Mouse (Mus musculus) hindbrain, postnatal 0 days (tissue): ENCODE measurements at regions not wholly inside any gene's neighbourhood (a gene's known extent, or its start where the extent isn't known, plus 50 kb on each side); places are given as distances from the start of the nearest gene placed in this dataset.

Experiments
- ATAC-seq: fragments of 200-750 bp; cut with Nextera tagmentation; 2 replicates; pipeline ENCODE4 v1.8.0; 2017; ENCODE audit warnings: mild to moderate bottlenecking, moderate TSS enrichment, moderate library complexity
- DNase-seq: peaks from one replicate; pipeline ENCODE4 v3.0.0-alpha.2; 2015; ENCODE audit warnings: low spot score
- H3K27ac ChIP-seq: fragments of 300-500 bp; sonication (generic); 2 replicates; pipeline ENCODE4 v1.5.1; 2014; ENCODE audit warnings: mild to moderate bottlenecking
- H3K27me3 ChIP-seq: fragments of 300-500 bp; sonication (generic); 2 replicates; pipeline ENCODE4 v1.6.1; 2014; ENCODE audit warnings: low read length, mixed read lengths; ENCODE audit not compliant: insufficient read depth
- H3K36me3 ChIP-seq: fragments of 300-500 bp; sonication (generic); 2 replicates; pipeline ENCODE4 v1.6.1; 2014; ENCODE audit warnings: low read length, mixed read lengths; ENCODE audit not compliant: insufficient read depth
- H3K4me1 ChIP-seq: fragments of 300-500 bp; sonication (generic); 2 replicates; pipeline ENCODE4 v1.6.1; 2014; ENCODE audit warnings: antibody characterized with exemption, low read length, mixed read lengths; ENCODE audit not compliant: insufficient read depth
- H3K4me2 ChIP-seq: fragments of 300-500 bp; sonication (generic); 2 replicates; pipeline ENCODE4 v1.6.1; 2014; ENCODE audit warnings: low read depth, mild to moderate bottlenecking, low read length, moderate library complexity, mixed read lengths
- H3K4me3 ChIP-seq: fragments of 300-500 bp; sonication (generic); 2 replicates; pipeline ENCODE4 v1.5.1; 2014; ENCODE audit warnings: low read length
- H3K9ac ChIP-seq: fragments of 300-500 bp; sonication (generic); replicated peaks from 2 replicates; pipeline ENCODE4 v1.6.1; 2014; ENCODE audit warnings: mild to moderate bottlenecking, low read length, moderate library complexity, mixed read lengths
- H3K9me3 ChIP-seq: fragments of 300-500 bp; sonication (generic); 2 replicates; pipeline ENCODE4 v1.6.1; 2016; ENCODE audit warnings: low read length, mixed read lengths
- CTCF ChIP-seq: IDR thresholded peaks from 2 replicates; pipeline ENCODE4 v1.5.1; 2016; ENCODE audit warnings: antibody characterized with exemption, control low read depth, low read depth
- WGBS: fragments of 180-500 bp; shearing (Covaris S2); extraction: QIAGEN DNeasy Blood & Tissue Kit; methylation state at CpG from one replicate; pipeline ENCODE4 v1.1.7; 2014; 5-methylcytosine and 5-hydroxymethylcytosine counted together

GRCm38 (mm10) chr1:25921184-25921583 lies 91.7 kb upstream of the Adgrb3 start:
- TF ChIP-seq CTCF, result no peak
- Histone ChIP-seq H3K4me2 (no peak overlapping the region), H3K27me3 (no peaks in the 10 kb centered on the region), H3K36me3 (no peaks in the 10 kb centered on the region), H3K27ac (no peak overlapping the region), H3K9ac (no peak overlapping the region), H3K4me1 (no peaks in the 10 kb centered on the region), H3K4me3 (no peak overlapping the region), H3K9me3 (no peaks in the 10 kb centered on the region)
- WGBS, result 83% methylated on average over 2 of the region's 2 CpGs
- DNase-seq, result no peak
- no peak for ATAC-seq

- H3K4me3 ChIP-seq, result no peak overlapping the region
- no peaks in the 10 kb centered on the region for H3K4me1 ChIP-seq
- 69% methylated on average over 2 of the region's 2 CpGs for WGBS
- no peaks in the 10 kb centered on the region for H3K36me3 ChIP-seq
- no peaks in the 10 kb centered on the region for H3K27me3 ChIP-seq
- no peaks in the 10 kb centered on the region for H3K9me3 ChIP-seq
- H3K9ac ChIP-seq, result no peak overlapping the region
- peak; percentile 41 for DNase-seq
- H3K27ac ChIP-seq, result no peak overlapping the region
- ATAC-seq, result no peak
- no peak overlapping the region for H3K4me2 ChIP-seq
- peak; percentile 57 for TF ChIP-seq CTCF
Measured at GRCm38 (mm10) chr1:25894169-25894568, 64.7 kb upstream of the Adgrb3 start.

- no peak for ATAC-seq
- peak; percentile 68 for DNase-seq
- 0 out of 2 replicates have a peak overlapping the region, but pooled peaks have one; percentile 18 for H3K4me2 ChIP-seq
- H3K9ac ChIP-seq, result no peak overlapping the region
- no peaks in the 10 kb centered on the region for H3K27me3 ChIP-seq
- no peaks in the 10 kb centered on the region for H3K9me3 ChIP-seq
- H3K36me3 ChIP-seq, result no peaks in the 10 kb centered on the region
- H3K27ac ChIP-seq, result peak overlapping the region; percentile 36; the same call in 1 of the 2 replicates
- H3K4me1 ChIP-seq, result no peaks in the 10 kb centered on the region
- TF ChIP-seq CTCF, result no peak
- H3K4me3 ChIP-seq, result no peak overlapping the region
- 38% methylated on average over 4 of the region's 4 CpGs for WGBS
Measured at GRCm38 (mm10) chr1:25892970-25893369, 63.5 kb upstream of the Adgrb3 start.

- Histone ChIP-seq H3K27ac (no peak overlapping the region), H3K9me3 (no peaks in the 10 kb centered on the region), H3K36me3 (no peaks in the 10 kb centered on the region), H3K4me1 (no peaks in the 10 kb centered on the region), H3K9ac (no peak overlapping the region), H3K4me3 (no peak overlapping the region), H3K27me3 (no peaks in the 10 kb centered on the region), H3K4me2 (no peak overlapping the region)
- DNase-seq (peak; percentile 86), ATAC-seq (peak; percentile 83; the same call in 1 of the 2 replicates)
- 19% methylated on average over 5 of the region's 5 CpGs for WGBS
- no peak for TF ChIP-seq CTCF
Measured at GRCm38 (mm10) chr1:25892026-25892739, 62.7 kb upstream of the Adgrb3 start.

GRCm38 (mm10) chr1:25888004-25888403 lies 58.5 kb upstream of the Adgrb3 start:
- no peak for ATAC-seq

GRCm38 (mm10) chr1:25885049-25885448 lies 55.5 kb upstream of the Adgrb3 start:
- ATAC-seq, result no peak
- no peaks in the 10 kb centered on the region for H3K9me3 ChIP-seq
- H3K36me3 ChIP-seq, result no peaks in the 10 kb centered on the region
- DNase-seq, result no peak
- H3K27ac ChIP-seq, result no peak overlapping the region
- WGBS, result 70% methylated on average over 4 of the region's 4 CpGs
- H3K27me3 ChIP-seq, result no peaks in the 10 kb centered on the region
- TF ChIP-seq CTCF, result no peak
- no peaks in the 10 kb centered on the region for H3K4me1 ChIP-seq
- no peak overlapping the region for H3K4me3 ChIP-seq
- no peak overlapping the region for H3K4me2 ChIP-seq
- no peak overlapping the region for H3K9ac ChIP-seq

More at GRCm38 (mm10) chr1:25888004-25888403, 58.5 kb upstream of the Adgrb3 start:
- Histone ChIP-seq H3K27me3 (no peaks in the 10 kb centered on the region), H3K9me3 (no peaks in the 10 kb centered on the region), H3K4me1 (no peaks in the 10 kb centered on the region), H3K9ac (no peak overlapping the region), H3K36me3 (no peaks in the 10 kb centered on the region), H3K4me3 (no peak overlapping the region), H3K4me2 (no peak overlapping the region), H3K27ac (no peak overlapping the region)
- TF ChIP-seq CTCF, result no peak
- DNase-seq, result no peak
- 76% methylated on average over 1 of the region's 1 CpGs for WGBS
